Mouse (Mus musculus): ENCODE data around the gene Gm4969.

The Gm4969 gene

DNA sequence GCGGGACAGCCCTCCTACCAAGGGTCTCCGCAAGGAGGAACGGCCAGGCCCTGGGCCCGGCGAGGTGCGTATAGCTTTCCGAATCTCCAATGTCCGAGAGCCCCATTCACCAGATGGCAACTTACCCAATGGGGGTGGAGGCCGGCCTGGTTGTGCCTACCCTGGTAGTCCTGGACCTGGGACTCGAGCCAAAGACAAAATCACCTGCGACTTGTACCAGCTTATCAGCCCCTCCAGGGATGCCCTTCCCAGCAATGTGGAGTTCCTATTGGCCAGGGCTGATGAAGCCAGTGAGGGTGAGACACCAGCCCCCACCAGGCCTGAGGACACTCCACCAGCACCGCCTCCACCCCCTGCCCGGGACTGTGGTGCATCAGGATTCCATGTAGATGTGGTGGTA is 18.0 kb upstream of the Gm4969 start:
- no peak for DNase-seq

DNA sequence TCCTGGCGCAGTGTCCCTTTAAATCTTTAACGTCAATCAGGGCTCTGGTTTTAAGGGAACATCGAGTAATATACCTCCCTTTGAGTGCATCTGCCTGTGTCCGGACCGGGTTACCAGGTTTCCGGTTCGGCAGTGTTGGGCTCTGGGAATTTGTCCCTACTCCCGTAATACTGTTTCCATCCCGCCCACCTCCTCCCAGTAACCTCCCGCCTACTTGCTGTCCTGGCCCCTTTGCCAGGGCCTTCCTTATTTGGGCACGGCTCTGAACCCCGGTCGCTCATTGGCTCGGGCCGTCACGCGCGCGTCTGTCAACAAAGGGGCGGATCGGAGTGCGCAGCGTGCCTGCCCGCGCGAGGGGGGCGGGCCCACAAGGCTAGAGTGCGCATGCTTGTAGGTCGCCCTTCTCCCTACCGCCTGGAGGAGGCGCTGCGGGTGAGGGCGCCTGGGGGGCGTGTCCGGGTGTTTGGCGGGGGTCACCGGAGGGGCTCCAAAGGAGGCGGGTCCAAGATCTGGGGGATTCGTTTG is 13.2 kb upstream of the Gm4969 start:
- DNase-seq, result peak; percentile 99

DNA sequence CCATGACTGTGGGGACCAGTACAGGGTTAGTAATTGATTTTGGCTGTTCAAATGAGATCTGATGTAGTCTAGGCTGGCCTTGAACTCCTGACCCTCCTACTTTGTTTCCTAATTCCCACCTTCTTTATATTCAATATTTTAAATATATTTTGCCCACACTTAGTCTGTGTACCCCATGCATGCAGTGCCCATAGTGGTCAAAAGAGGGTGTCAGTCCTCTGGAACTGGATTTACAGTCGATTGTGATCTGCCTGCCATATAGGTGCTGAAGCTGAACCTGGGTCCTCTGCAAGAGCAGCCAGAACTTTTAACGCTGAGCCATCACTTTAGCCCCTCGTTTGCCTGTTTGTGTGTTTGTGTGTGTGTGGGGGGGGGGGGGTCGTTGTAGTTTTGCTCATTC is 12.5 kb upstream of the Gm4969 start:
- DNase-seq, result no peak

DNA sequence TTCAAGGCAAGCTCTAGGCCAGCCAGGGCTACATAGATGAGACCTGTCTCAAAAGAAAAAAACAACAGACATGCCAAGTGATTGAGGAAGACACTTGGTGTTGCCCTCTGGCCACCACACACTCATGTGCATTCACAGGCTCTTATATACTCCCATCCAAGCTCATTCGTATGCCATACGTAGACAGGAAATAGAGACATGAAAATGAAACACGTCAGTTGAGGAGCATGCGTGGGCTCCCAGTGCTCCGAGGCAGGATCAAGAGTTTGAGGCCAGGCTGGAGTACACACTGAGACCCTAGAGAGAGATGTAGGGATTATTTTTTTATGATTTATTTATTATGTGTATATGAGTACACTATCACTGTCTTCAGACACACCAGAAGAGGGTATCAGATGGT is 11.2 kb upstream of the Gm4969 start:
- no peak for DNase-seq

DNA sequence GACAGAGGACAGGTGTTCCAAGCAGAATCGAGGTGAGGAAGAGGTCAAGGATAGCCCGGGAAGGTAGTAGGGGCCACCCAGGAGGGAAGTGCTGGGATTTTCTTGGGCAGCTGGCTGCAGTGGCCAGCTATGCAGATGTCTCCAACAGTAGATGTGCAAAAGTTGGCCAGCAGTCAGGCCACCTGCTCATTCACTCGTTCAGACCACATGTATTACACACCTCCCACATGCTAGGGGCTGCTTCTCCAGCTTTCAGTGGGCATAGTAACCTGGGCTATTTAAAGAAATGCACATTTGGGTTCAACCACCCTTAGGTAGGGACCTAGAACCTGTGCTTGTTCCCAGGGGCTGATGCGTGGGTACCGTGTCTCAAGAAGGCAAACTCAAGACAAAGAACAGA is 9.6 kb upstream of the Gm4969 start:
- no peak for DNase-seq

DNA sequence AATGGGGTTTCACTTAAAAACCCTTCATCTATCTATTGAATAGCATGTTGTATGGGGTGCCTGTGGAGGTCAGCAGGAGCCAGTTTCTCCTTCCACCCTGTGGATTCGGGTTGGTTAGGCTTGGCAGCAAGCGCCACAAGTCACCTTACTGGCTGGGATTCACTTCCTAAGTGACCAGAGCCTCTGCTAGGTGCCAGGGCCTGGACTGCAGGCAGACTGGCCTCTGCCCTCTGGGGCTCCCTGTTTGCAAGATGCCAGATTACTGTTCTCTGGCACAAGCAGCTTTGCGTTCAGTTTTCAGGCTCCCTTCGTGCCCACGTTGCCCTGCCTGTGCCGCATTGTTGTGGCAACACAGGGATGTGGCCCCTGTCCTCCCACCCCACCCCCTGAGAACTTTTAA is 6.5 kb upstream of the Gm4969 start:
- DNase-seq, result no peak

DNA sequence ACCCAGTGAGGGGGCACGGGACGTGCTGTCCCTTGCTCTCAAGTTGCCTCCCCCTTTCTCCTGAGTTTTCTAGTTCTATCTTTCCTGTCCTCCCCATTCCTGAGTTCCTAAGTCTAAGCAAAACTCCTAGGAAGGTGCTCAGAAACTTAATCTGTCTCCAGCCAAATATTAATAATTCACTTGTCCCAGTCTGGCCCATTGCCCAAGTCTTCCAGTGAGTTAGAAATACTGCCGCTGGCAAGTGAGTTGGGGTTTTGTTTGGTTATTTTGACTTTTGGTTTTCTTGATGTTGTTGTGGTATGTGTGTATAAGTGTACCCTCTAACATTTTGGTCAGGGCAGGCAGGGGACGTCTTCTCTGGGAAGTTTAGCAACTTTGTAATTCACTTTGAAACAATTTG is 3.5 kb upstream of the Gm4969 start:
- DNase-seq, result peak; percentile 65

DNA sequence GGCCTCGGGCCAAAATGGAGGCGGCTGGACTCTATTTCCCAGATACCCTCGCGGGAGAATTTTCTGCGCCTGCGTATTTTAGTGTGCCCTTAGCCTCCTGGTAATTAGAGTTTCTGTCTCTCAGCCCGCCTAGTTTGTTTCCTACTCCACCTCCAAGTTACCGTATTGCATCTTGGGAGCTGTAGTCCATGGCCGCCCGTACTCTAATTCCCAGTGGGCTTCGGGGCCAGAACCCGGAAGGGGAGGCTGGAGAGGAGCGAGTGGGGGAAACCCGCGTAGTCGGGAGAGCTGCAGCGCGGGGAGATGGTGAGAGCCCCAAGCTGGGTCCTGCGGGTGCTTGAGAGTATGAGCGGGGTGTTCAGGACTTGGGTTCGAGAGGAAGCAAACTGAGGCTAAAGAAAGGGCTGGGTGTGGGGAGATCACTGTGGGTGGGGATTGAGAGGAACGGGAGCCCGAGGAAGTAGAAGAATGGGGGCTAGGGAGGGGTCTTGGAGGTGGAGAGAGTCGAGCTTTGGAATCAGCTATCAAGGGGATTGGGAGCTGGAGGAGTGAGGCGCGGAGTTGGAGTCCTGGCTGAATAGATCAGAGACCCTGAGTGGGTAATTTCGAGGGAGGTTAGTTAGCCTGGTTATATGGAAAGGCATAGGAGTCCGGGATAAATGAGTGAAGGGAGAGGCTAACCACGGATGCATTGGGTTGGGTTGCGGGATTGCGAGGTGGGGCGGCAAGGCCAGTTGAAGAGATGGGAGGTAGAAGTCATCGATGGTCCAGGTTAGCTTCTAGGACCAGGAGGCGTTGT is 1.7 kb upstream of the Gm4969 start, which contains the start of gene Fbxo46:
Gene Fbxo46 (plus strand): TSS at position 229 of the 799 bp plus-strand sequence.
- peak; percentile 96 for DNase-seq

DNA sequence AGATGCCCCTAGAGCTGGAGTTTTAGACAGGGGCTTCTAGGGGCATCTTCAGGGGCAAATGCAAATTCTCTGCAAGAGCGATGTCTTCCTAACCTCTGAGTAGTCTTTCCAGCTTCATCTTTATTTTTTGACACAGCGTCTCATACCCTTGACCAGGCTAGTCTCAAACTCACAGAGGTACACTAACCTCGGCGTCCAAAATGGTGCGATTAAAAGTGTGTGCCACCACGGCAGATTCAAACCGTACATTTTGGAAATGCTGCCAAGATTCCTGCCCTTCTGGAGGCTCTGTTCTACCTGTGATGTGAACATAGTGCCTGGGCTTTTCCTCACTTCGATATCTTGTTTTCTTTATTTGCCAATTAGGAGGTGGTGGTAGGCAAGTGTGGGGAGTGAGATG is 915 bp upstream of the Gm4969 start:
- DNase-seq, result no peak

DNA sequence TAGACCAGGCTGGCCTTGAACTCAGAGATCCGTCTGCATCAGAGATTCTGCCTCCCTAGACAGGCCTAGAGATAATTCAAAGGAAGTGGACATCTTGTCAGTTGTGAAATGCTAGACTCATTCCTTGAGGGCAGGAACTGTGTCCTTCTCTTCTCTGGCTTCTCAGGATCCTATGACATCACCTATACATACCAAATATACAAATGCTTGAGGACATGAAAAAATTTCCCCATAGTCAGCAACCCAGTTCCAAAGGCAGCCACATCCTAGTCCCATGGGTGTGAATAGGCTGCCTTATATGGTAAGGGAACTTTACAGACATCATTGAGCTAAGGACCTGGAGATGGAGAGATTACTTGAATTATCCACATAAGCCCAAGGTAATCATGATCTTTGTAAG is 8.6 kb downstream of the Gm4969 start:
- no peak for DNase-seq

DNA sequence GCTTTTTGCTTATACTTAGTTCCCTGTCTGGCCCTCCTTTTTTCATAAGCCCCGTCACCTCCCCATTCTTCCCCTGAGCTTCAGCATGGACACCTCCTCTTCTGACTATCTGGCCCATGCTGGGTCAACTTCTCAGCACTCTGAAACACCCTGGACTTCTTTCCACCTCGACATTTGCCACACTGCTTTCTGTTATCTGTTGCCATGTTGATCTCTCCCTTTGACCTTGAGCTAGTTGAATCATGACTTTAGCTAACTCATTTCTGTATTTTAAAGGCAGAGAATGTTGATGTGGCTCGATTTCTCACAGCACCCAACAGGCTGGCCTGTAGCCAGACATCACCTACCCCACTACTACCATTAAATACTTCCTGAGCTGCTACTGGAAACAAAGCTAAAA is 10.7 kb downstream of the Gm4969 start:
- DNase-seq, result no peak

DNA sequence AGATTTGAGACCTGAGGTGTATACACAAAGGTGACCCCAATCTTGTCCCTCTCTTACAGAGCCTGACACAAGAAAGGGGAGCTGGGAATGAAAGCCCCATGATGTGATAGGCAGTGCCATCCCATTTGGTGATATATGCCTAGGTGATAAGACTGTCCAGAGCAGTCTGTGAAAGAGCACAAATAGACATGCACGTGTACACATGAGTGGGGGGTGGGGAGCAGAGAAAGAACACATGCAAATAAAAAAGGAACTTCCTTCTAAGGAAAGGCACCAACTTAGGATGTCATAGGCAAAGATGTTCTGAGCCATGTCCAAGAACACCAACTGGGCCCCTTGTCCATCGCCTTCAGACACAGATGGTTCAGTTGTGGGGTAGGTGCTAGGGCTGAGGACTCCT is 13.7 kb downstream of the Gm4969 start:
- DNase-seq, result no peak

DNA sequence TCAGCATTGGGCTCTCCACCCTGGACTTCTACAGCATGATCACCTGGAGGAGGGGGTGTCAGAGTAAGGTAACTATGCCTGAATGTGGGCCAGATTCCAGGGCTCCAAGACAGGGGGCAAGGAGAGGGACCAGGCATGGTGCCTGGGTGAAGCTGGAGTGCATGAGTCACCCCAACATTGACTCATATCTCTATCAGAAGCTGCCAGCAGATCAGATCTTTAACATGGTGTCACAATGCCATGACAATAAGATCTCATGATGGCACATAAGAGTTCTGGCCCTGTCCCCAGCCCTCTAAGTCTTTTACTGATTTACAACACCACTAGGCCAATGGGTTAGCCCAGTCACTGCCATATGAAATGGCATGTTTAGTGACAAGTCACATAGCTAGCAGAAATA is 14.4 kb downstream of the Gm4969 start:
- DNase-seq, result no peak

DNA sequence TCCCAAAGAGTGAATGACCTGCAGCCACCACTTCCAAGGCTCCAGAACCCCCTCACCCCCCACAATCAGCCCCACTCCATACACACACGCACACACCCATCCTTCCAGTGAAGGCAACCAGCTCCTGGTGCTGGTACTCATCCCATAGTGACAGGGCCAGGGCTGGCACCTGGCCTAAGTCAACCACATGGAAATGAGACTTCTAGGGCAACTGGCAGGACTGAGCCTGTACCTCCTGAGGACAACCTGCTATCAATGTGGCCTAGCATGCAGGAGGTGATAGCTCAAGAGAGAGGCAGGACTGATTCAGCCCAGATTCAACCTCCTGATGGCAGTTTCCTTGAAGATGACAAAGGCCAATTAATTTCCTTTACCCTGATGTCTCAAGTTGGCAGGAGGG is 17.9 kb downstream of the Gm4969 start:
- DNase-seq, result no peak

DNA sequence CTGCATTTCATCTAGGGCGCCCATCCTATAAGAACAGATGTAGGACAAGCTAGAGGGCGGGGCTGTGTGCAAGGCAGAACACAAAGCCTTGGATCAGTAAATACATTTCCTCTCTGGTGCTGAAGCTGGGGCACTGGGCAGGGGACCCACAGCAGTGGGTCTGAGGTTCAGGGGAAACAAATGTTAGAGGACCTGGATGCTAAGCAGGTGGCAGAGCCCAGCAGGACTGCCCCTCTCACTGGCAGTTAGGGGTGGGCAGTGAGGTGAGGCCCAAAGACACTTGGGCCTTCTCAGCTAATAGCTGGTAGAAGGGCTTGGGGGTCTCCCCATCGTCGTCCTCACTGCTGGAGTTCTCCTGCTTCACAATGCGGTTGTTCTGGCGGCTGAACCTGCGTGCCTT is 19.4 kb downstream of the Gm4969 start:
- DNase-seq, result no peak

DNA sequence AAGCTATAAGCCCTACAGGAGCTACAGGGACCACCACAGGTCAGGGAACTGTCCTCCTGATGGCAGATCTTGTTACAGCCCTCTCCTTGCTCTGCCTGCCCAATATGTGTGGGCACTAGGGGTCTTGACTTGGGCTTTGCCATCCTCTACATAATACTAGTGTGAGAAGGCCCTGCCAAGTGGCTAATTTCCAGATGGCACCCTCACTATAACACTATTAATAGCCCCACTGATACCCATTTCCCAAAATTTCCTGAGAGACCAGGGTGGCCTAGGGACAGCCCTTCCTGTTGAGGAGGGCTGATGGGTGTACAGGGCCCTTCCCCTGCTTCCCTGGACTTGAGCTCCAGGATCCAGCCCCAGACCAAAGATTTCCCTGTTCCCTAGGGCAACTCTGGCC is 20.3 kb downstream of the Gm4969 start:
- no peak for DNase-seq

DNA sequence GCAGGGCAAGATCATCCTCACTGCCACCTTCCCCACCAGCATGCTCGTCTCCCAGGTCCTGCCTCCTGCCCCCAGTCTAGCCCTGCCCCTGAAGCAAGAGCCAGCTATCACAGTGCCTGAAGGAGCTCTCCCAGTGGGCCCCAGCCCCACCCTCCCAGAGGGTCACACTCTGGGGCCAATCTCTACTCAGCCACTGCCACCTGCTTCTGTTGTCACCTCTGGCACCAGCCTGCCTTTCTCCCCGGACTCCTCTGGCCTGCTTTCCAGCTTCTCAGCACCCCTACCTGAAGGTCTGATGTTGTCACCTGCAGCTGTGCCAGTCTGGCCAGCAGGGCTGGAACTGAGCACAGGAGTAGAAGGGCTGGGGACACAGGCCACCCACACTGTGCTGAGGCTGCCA is 21.0 kb downstream of the Gm4969 start:
- no peak for DNase-seq

DNA sequence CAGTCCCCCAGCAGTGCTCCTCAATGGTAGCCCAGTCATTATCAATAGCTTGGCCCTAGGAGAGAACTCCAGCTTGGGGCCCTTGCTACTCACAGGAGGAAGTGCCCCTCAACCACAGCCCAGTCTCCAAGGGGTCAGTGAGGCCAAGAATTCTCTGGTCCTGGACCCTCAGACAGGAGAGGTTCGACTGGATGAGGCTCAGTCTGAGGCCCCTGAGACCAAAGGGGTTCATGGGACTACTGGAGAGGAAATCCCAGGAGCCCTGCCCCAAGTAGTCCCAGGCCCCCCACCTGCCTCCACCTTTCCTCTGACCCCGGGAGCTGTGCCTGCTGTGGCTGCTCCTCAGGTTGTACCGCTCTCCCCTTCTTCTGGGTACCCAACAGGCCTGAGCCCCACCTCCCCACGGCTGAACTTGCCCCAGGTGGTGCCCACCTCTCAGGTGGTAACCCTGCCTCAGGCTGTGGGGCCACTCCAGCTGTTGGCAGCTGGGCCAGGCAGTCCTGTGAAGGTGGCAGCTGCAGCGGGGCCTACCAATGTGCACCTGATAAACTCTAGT is 21.7 kb downstream of the Gm4969 start:
- DNase-seq, result no peak

DNA sequence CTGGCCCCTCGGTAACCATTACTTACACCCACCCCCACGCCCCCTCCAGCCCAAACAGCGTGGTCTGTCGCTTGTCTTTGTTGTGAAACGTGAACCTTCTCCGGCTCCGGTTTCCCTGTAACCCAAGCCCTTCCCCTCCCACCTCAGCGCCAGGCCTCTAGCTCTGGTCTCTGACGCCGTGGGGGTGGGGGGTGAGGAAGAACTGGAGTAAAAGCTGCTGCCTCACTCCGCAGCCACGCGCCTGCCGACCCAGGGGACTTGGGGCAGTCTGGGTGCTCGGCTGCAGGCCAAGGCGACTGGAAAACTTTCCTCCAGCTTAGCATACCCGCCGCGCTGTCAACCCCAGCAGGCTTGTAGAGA is 22.4 kb downstream of the Gm4969 start:
- DNase-seq, result peak; percentile 81

DNA sequence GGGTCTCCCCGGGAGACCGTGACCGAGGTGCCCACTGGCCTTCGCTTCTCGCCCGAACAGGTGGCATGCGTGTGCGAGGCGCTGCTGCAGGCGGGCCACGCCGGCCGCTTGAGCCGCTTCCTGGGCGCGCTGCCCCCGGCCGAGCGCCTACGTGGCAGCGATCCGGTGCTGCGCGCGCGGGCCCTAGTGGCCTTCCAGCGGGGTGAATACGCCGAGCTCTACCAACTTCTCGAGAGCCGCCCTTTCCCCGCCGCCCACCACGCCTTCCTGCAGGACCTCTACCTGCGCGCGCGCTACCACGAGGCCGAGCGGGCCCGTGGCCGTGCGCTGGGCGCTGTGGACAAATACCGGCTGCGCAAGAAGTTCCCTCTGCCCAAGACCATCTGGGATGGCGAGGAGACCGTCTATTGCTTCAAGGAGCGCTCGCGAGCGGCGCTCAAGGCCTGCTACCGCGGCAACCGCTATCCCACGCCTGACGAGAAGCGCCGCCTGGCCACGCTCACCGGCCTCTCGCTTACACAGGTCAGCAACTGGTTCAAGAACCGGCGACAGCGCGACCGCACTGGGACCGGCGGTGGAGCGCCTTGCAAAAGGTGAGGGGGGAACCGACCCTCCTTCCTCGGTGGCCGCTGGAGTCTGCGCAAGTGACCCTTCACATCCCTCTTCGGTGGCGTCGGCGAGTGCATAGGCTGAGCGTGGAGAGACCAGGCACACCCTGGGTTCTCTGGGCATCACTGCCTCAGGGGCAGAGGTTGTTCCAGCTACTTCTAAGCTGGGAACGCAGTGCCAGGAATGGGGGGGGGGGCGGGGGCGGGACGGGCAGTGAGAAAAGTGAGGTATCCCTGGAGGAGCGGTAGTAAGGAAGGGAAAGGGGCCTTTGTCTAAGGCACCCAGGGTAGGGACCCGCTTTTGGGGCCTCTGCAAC is 23.1 kb downstream of the Gm4969 start:
- DNase-seq, result peak; percentile 75

DNA sequence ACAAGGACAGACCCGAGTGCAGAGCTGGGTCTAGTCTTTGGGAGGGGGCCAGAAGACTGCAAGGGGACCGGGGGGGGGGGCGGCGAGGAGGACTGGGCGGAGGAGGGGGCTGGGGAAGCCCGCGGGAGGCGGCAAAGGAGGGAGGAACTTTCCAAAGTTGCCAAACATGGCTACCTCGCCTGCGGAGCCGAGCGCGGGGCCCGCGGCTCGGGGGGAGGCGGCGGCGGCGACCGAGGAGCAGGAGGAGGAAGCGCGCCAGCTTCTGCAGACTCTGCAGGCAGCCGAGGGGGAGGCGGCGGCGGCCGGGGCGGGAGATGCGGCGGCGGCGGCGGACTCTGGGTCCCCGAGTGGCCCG is 23.7 kb downstream of the Gm4969 start, which contains the start of gene Six5:
Gene Six5 (plus strand): TSS at position 124 of the 355 bp plus-strand sequence.
- no peak for DNase-seq

DNA sequence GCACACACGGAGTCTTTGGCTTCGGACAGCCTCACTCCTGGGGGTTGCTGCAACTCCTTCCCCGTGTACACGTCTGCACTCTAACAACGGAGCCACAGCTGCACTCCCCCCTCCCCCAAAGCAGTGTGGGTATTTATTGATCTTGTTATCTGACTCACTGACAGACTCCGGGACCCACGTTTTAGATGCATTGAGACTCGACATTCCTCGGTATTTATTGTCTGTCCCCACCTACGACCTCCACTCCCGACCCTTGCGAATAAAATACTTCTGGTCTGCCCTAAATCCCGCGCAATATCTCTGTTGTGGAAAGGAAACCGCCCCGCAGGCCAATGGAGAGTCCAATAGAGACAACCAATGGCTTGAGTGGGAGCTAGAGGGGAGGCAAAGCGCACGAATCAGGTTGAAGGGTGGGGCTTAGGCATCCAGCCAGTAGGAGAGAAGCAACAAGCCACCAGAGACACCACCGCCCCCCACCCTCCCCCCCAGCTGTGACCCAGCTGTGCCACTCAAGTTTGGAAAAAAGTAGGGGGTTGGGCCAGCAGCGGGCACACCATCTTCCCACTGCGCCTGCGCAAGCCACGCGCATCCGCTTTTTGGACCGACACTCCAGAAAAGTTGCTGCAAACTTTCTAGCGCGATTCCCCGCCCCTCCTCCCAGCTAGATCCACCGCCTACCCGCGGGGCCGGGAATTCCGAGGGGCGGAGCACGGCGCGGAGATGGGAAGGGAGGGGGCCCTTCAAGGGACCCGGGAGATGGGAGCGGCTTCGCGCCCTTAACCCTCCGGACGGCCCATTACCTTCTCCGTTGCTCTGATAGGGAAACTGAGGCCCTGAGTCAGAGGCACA is 24.4 kb downstream of the Gm4969 start:
- peak; percentile 99 for DNase-seq

DNA sequence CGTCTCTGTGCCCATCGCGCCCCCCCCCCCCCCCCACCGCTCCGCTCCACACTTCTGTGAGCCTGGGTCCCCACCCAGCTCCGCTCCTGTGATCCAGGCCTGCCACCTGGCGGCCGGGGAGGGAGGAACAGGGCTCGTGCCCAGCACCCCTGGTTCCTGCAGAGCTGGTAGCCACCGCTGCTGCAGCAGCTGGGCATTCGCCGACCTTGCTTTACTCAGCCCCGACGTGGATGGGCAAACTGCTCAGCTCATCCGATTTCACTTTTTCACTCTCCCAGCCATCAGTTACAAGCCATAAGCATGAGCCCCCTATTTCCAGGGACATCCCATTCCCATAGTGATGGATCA is 25.0 kb downstream of the Gm4969 start:
- peak; percentile 92 for DNase-seq

All from kidney, postnatal 14 days (tissue).